Mouse (Mus musculus) c-Kit-positive CD71-positive TER-119-negative erythroid progenitor cells, embryonic 14.5 days (primary cell): ENCODE measurements around the gene Ifna1.

Experiments
- DNase-seq: peaks from one replicate; pipeline ENCODE4 v3.0.0-alpha.2; 2013; ENCODE audit warnings: low read depth

The Ifna1 gene

GRCm38 (mm10) chr4:88872691-88873090 is 22.8 kb downstream of the Ifna1 start:
- peak; percentile 54 for DNase-seq

- DNase-seq, result peak; percentile 59
Observed at GRCm38 (mm10) chr4:88875435-88876095, 25.7 kb downstream of the Ifna1 start.

- DNase-seq, result no peak
Observed at GRCm38 (mm10) chr4:88876520-88876919, 26.6 kb downstream of the Ifna1 start.

GRCm38 (mm10) chr4:88878246-88878645 is 28.4 kb downstream of the Ifna1 start:
- peak; percentile 36 for DNase-seq

GRCm38 (mm10) chr4:88878772-88879171 is 28.9 kb downstream of the Ifna1 start:
- no peak for DNase-seq

- DNase-seq, result no peak
Observed at GRCm38 (mm10) chr4:88880101-88880500, 30.2 kb downstream of the Ifna1 start, which contains the start of gene Ifne. Ifne (minus strand) TSS chr4:88880201.

- no peak for DNase-seq
Observed at GRCm38 (mm10) chr4:88888236-88888635, 38.3 kb downstream of the Ifna1 start.

GRCm38 (mm10) chr4:88893201-88893754 is 43.4 kb downstream of the Ifna1 start:
- DNase-seq, result no peak
